Mouse (Mus musculus) skeletal muscle tissue, adult 2 months (tissue): ENCODE results near the gene Tmem161b.
A peak's percentile ranks its signal among the peaks of the same experiment; 100 is the strongest.
"Not testable (repeated sequence)": the region's sequence is repeated elsewhere in the genome, so short reads cannot be mapped to it uniquely, and the experiment has no call there.

Experiments used
- DNase-seq: peaks from one replicate; pipeline ENCODE4 v3.0.0-alpha.2; 2012; ENCODE audit warnings: low read depth, low spot score

The Tmem161b gene

DNA sequence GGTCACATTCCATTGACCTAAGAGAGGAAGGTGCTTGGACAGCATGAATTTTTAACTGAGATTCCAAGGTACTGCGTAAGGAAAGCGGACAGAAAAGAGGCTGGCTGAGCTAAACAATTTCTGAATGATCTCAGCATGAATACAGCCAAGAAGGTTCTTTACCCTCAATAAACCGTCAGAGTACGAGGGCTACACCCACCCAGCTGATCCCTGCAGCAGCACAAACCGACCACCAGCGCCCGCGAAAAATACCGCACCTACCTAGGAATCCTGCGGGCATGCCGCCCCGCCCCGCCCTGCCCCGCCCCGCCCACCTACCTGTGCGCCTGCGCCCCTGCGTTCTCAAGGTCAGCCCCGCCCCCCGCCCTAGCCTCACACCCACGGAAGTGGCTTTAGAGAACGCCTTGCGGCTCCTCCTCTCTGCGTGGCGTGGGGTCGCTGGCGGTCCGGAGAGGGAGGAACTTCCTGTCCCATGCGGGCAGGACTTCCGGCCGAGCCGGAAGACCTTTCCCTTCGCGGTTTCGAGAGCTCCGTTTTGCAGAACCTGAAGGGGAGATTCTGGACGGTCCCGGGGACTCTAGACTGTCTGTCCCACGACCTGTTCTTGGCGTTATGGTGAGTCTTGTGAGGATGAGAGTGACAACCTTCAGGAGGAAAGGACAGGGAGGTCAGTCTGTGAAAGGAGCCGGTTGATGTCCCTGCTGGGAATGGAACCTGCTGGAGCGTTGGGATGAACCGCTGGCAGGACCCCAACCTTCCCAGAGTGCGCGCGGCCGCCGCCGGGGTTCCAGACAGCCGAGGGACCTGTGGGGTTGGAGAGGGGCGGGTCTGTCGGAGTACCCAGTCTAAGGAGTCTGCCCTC is at the start of gene Tmem161b:
TSS of gene Tmem161b (plus strand) at position 477 of the 862 bp plus-strand sequence.
- DNase-seq = peak; percentile 90

GRCm38 (mm10) chr13:84185835-84186234 is 36.3 kb upstream of the Tmem161b start:
- DNase-seq = not testable (repeated sequence)

DNA sequence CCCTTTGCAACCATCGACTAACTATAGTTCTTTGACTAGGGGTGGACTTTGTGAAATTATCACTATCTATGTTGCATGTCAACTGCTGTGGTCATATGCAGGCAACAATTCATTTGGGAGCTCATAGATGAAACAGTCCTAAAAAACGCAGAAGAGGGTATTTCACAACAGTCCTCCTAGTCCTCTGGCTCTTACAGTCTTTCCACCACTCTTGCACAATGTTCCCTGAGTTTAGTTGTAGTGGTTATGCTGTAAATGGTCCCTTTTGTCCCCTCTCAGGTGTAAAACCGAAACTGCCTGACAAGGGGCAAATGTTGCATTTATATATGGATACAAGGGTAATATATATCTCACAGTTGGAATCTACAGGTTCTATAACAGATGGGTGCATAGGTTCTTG is 29.4 kb upstream of the Tmem161b start:
- DNase-seq = no peak

- DNase-seq = no peak
These were observed 541 bp downstream of the Tmem161b start for GRCm38 (mm10) chr13:84222682-84222992.

DNA sequence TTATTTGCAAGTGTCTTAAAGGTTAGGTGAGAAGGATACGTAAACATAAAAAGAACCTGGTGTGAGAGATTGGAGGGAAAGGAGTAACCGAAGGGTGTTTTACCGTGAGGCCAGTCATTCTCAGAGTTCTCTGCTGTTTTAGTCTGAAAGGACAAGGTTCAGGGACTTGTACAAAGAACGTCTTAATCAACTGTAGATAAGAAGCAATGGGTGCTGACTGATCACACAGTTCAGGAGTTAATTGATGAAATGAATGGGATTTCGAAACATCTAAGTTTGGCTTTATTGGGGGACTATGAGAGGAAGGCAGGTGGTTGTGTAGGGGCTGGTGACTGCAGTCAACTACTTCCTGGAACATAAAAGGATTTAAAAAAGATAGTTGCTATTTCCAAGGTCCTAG is 922 bp downstream of the Tmem161b start:
- no peak for DNase-seq

DNA sequence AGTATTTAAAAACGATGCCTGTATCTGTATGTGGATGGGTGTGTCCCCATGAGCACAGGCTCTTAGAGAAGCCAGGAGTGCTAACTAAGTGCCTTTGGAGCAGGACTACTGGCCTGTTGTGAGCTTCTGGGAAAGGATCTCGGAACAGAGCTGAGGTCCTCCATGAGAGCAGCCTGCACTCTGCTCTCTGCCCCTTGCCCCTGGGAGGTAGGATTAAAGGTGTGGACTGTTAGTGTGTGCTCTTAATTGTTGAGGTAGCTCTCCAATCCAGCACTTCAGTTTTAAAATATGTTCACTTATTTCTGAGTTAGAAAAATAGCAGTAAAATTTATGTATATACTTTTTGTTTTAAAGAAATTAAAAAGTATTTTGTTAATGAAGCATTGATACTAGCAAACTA is 11.9 kb downstream of the Tmem161b start:
- no peak for DNase-seq

- DNase-seq = no peak
These were observed 14.7 kb downstream of the Tmem161b start for GRCm38 (mm10) chr13:84236768-84237167.

DNA sequence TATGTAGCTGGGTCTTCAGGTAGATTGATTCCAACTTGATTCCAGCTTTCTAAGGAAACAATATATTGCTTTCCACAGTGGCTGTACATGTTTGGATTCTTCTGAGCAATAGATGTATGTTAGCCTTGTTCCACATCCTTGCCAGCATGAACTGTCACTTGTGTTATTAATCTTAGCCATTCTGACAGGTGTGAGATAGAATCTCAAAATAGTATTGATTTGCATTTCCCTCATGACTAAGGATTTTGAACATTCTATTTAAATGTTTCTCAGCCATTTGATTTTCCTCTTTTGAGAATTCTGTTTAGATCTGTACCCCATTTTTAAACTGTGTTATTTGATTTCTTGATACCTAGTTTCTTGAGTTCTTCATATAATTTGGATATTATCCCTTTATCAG is 16.1 kb downstream of the Tmem161b start:
- DNase-seq = no peak

DNA sequence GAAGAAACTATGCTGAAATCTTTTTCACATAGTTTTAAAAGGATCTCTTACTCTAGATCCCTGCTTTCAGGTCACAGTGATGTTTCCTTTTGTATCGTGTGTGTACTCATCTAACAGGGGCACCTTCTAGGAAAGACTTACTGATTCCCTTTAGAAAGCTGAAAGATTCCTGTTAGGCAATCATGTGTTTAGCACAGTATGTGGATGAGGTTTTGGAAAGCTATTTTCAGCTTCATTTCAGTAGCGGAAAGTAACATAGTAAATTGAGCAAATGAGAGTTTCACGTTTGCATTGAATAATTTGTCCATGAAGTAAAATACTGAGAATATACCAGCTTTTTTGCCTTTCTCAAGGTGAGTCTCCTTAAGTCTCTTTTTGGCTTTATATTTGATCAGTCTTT is 26.0 kb downstream of the Tmem161b start:
- DNase-seq = no peak

DNA sequence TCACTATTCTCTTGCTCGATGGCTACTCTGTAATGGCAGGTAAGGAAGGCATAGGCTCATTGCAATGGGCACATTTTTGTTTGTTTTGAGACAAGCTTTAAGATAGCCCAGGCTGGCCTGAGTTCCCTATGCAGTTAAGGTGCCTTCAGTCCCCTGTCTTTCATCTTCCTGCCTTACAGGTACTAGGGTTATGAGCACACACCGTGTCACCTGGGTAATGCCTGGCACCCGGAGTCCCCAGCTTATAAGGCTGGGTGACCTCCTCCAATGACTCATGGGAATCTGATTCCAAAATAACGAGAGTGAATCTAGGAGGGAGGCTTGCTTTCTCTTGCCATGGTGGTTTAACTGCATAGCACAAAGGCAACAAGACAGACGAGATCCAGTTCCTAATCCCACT is 29.2 kb downstream of the Tmem161b start:
- no peak for DNase-seq

GRCm38 (mm10) chr13:84255047-84255446 is 33.0 kb downstream of the Tmem161b start:
- DNase-seq = no peak

DNA sequence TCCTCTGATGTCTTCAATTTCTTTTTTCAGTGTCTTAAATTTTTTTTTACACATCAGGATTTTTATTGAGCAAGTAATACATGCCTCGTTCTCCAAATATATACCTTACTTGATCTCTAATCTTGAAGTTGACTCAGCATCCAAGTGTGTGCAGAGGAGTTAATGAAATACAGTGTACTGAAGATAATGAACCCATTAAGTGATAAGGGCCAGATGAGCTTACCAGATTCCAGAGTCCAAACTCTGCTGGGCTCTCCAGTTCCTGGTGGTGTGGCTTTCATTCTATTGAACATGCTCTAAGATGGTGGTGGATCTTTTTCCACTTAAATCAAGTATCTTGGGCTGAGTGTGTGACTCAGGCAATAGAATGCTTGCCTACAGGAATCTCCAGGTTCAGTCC is 42.3 kb downstream of the Tmem161b start:
- not testable (repeated sequence) for DNase-seq

GRCm38 (mm10) chr13:84276246-84276645 is 54.1 kb downstream of the Tmem161b start:
- no peak for DNase-seq

GRCm38 (mm10) chr13:84280352-84280751 is 58.3 kb downstream of the Tmem161b start:
- no peak for DNase-seq

DNA sequence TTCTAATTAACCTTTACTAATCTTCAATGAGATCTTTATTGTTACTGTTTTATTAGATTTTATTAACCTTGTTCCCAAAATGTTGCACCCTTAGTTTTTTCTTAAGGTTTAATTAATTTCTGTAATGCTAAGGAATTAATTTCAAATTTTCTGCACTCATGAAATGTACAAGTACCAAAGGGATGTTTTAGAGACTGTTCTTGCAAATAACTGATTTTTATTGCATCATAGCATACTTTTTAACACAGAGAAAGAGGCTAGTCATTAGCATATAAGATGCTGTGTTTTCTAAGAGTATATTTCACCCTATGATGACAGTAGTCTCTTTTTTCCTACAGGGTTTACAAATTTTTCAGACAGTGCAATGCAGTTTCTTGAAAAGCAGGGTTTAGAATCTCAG is 60.9 kb downstream of the Tmem161b start:
- DNase-seq = no peak

GRCm38 (mm10) chr13:84284764-84285558 is 62.9 kb downstream of the Tmem161b start:
- no peak for DNase-seq

GRCm38 (mm10) chr13:84285559-84285945 is 63.5 kb downstream of the Tmem161b start:
- no peak for DNase-seq

- no peak for DNase-seq
These were observed 77.5 kb downstream of the Tmem161b start for GRCm38 (mm10) chr13:84299445-84300053.

GRCm38 (mm10) chr13:84343272-84343671 is 121.2 kb downstream of the Tmem161b start:
- DNase-seq = no peak

DNA sequence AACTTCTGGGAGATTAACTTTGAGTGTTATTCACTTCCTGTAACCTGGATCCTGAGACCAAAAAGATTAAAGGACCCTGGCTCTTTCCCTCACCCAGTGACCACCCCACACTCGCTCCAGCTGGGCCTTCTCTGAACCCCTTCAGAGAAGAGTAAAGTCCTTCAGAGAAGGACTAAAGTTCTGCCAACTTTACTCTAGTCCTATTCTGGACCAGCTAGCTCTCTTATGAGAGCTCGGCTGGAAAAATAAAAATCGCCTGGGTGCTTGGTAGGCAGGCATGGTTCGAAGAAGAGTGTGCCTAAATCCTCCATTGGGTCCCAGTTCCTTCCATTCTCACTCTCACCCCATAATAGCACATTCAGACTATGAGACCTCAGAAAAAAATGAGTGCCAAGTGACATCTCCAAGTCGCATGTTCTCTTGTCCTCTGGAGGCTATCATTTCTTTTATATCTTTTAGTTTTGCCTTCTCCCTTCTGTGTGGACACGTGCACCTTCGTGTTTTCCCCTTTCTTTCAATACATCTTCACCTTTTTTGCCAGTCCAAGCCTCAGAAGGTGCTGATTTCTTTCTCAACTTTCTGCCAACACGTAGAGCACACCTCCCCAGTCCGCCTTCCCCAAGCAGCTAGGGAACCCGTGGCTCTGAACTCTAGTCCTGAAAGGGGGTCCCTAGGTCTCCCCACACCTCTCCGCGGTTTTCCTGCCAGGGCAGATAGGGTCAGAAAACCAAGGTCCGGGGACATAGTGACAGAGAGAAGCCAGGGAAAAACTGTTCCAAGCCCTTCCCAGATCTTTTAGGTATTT is 121.8 kb downstream of the Tmem161b start:
- DNase-seq = no peak

- DNase-seq = no peak
These were observed 122.6 kb downstream of the Tmem161b start for GRCm38 (mm10) chr13:84344711-84345110.

DNA sequence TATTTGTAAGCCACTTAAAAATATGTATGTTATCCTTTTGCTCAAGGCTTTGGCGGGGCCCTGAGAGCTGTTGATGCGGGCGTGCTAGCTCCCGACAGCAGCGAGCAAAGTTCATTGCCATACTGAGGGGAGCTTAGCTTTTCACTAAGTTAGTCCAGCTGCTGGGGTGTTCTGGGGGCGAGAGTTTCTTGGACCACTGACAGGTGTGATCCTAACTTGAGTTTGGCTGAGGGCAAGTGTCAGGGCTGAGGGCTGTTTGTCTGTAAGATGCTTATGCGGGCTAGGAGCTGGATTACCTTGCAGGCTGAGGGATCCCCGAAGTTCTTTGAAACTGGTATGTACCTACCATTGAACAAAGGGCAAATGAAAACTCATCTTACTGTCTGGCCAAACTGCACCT is 123.0 kb downstream of the Tmem161b start:
- DNase-seq = no peak
